Mouse (Mus musculus): ENCODE results near the gene Parpbp. TPM values are rescaled to one million over a fixed set of nuclear protein-coding genes. Genes with fewer than 3 reads are reported as not detected.

Parpbp gene
- under 1 TPM; 0.62 to 0.89 TPM for total RNA-seq (2021)
- 0.12 and 0.20 TPM in 2 replicates for polyA plus RNA-seq (2012; rRNA removed)
- long read RNA-seq, partial matches to known transcripts = 0 of 1 reads
- long read RNA-seq, other reads (novel, unspliced or antisense) = 1 of 1 reads

GRCm38 (mm10) chr10:88146707-88147477 is at the start of gene Parpbp, which contains the start of gene Nup37:
Gene Parpbp, minus strand, starts transcription at chr10:88146941.
Gene Nup37, plus strand, starts transcription at chr10:88146992.
- peak; percentile 92 for DNase-seq

- no peak for DNase-seq
Observed at GRCm38 (mm10) chr10:88167438-88168077, 20.8 kb upstream of the Parpbp start.

GRCm38 (mm10) chr10:88166158-88166557 is 19.4 kb upstream of the Parpbp start:
- DNase-seq = no peak

GRCm38 (mm10) chr10:88162676-88163075 is 15.9 kb upstream of the Parpbp start:
- no peak for DNase-seq

GRCm38 (mm10) chr10:88162096-88162495 is 15.4 kb upstream of the Parpbp start:
- DNase-seq = no peak

- no peak for DNase-seq
Observed at GRCm38 (mm10) chr10:88151658-88152057, 4.9 kb upstream of the Parpbp start.

GRCm38 (mm10) chr10:88150381-88150780 is 3.6 kb upstream of the Parpbp start:
- DNase-seq = no peak

- no peak for DNase-seq
Observed at GRCm38 (mm10) chr10:88146187-88146586, 554 bp downstream of the Parpbp start.

GRCm38 (mm10) chr10:88135630-88136029 is 11.1 kb downstream of the Parpbp start:
- no peak for DNase-seq

GRCm38 (mm10) chr10:88119721-88120120 is 27.0 kb downstream of the Parpbp start:
- no peak for DNase-seq

- DNase-seq = peak; percentile 33
Observed at GRCm38 (mm10) chr10:88113290-88113689, 33.5 kb downstream of the Parpbp start.

GRCm38 (mm10) chr10:88106169-88106568 is 40.6 kb downstream of the Parpbp start:
- no peak for DNase-seq

- DNase-seq = no peak
Observed at GRCm38 (mm10) chr10:88090772-88091171, 56.0 kb downstream of the Parpbp start, which contains the start of gene Pmch. Gene Pmch, plus strand, starts transcription at chr10:88091072.

GRCm38 (mm10) chr10:88067377-88067776 is 79.4 kb downstream of the Parpbp start:
- DNase-seq = no peak

- no peak for DNase-seq
Observed at GRCm38 (mm10) chr10:88064872-88065271, 81.9 kb downstream of the Parpbp start.

- DNase-seq = no peak
Observed at GRCm38 (mm10) chr10:88063436-88063835, 83.3 kb downstream of the Parpbp start.

GRCm38 (mm10) chr10:88056950-88057649 is 89.6 kb downstream of the Parpbp start:
- DNase-seq = peak; percentile 51

- no peak for DNase-seq
Observed at GRCm38 (mm10) chr10:88054233-88054985, 92.3 kb downstream of the Parpbp start.

- DNase-seq = no peak
Observed at GRCm38 (mm10) chr10:88046098-88046771, 100.5 kb downstream of the Parpbp start.

GRCm38 (mm10) chr10:88044297-88044696 is 102.4 kb downstream of the Parpbp start:
- DNase-seq = no peak

Measured in adrenal gland, adult 2 months (tissue).